Mouse (Mus musculus) gastrocnemius, postnatal 36 days (tissue): ENCODE data around the gene Ccn2. TPM values are rescaled to one million over a fixed set of nuclear protein-coding genes. Genes with fewer than 3 reads are reported as not detected.

Source experiments
- DNase-seq, 2 experiments: peaks; one replicate each; pipeline ENCODE4 v3.0.0; 2022
- intact Hi-C: fragments of 180-260 bp; cut with DNase I; formaldehyde crosslinking; loops from one replicate; pipeline ENCODE4 v1.15.1; 2025
- long read RNA-seq, 2 experiments: library from polyadenylated mRNA; stranded (forward); transcript quantifications; one replicate each; pipeline ENCODE4 v2.0.0; 2021
- total RNA-seq, 2 experiments: library from RNA; stranded (reverse); gene quantifications; 2 replicates each; pipeline ENCODE4 v1.2.3; 2021

Ccn2 gene
- 10 to 100 TPM; 20.1 to 29.7 TPM for total RNA-seq
- long read RNA-seq, experiment 1, partial matches to known transcripts, result 2 of 14 reads
- long read RNA-seq, experiment 1, other reads (novel, unspliced or antisense), result 8 of 14 reads
- long read RNA-seq, experiment 2, transcript Ccn2-201 (5 exons, 2,398 nt), result major isoform, 9 of 26 reads
- long read RNA-seq, experiment 2, partial matches to known transcripts, result 2 of 26 reads
- long read RNA-seq, experiment 2, other reads (novel, unspliced or antisense), result 15 of 26 reads

DNA sequence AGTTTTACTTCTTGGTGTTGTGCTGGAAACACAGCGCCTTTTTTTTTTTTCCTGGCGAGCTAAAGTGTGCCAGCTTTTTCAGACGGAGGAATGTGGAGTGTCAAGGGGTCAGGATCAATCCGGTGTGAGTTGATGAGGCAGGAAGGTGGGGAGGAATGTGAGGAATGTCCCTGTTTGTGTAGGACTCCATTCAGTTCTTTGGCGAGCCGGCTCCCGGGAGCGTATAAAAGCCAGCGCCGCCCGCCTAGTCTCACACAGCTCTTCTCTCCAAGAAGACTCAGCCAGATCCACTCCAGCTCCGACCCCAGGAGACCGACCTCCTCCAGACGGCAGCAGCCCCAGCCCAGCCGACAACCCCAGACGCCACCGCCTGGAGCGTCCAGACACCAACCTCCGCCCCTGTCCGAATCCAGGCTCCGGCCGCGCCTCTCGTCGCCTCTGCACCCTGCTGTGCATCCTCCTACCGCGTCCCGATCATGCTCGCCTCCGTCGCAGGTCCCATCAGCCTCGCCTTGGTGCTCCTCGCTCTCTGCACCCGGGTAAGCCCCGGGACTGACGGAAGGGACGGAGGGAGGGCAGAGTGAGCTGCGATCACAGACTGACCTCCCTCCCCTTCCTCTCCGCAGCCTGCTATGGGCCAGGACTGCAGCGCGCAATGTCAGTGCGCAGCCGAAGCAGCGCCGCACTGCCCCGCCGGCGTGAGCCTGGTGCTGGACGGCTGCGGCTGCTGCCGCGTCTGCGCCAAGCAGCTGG, at the start of gene Ccn2:
Gene Ccn2 (plus strand): TSS at position 193 of the 753 bp plus-strand sequence.
- intact Hi-C loops, result no loop called here
- DNase-seq, result peak; percentile 82 to 89

GRCm38 (mm10) chr10:24552870-24553269, 42.4 kb upstream of the Ccn2 start:
- no peak for DNase-seq
- intact Hi-C loops, result no loop called here

DNA sequence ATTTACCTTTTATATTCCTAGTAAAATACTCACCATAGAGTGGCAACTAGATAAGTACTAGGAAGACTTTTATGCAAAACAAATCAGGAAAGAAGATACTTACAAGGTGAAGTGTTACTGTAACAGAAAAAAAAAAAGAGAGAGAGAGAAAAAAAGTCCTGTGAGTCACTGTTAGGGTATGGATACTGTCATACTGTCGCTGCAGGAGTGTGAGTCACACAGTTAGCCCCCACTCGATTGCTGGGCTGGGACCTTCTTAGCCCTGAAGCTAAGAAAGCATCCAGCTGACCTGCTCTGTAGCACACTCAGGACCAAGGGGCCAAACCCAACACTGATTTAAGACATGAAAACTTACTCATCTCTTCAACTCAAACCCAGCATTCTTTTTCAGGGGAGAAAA, 41.2 kb upstream of the Ccn2 start:
- no peak for DNase-seq
- intact Hi-C loops, result no loop called here

GRCm38 (mm10) chr10:24558366-24558765, 36.9 kb upstream of the Ccn2 start:
- intact Hi-C loops, result no loop called here
- no peak for DNase-seq

DNA sequence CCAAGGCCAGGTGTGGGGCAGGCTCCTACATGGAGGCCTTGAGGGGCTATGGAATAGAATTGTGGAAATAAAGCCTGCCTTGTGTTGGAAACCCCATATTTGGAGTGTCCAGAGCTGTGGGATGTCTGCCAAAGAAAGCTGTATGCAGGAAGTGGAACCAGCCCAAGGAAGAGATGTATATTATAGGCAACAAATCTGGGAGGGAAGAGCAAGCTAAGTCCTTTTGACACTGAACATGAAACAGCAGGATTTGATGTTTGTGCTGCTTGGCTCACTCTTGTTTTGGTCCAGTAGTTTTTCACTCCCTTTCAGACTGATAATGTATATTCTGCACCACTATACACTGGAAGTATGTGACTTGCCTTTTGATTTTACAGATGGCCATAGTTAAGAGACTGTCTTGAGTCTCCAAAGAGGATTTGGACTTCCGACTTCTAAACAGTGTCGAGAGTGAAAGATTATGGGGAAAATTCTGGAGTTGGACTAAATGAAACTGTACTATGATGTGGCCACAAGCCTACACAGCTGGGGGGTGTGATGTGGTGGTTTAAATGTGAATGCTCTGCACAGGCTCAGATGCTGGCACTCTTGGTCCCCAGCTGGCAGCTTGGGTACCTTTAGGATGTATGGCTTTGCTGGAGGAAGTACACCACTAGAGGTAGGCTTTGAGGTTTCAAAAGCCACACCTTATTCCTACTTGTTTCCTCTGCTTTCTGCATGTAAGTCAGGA, 25.4 kb upstream of the Ccn2 start:
- intact Hi-C loops, result no loop called here
- DNase-seq, result no peak

DNA sequence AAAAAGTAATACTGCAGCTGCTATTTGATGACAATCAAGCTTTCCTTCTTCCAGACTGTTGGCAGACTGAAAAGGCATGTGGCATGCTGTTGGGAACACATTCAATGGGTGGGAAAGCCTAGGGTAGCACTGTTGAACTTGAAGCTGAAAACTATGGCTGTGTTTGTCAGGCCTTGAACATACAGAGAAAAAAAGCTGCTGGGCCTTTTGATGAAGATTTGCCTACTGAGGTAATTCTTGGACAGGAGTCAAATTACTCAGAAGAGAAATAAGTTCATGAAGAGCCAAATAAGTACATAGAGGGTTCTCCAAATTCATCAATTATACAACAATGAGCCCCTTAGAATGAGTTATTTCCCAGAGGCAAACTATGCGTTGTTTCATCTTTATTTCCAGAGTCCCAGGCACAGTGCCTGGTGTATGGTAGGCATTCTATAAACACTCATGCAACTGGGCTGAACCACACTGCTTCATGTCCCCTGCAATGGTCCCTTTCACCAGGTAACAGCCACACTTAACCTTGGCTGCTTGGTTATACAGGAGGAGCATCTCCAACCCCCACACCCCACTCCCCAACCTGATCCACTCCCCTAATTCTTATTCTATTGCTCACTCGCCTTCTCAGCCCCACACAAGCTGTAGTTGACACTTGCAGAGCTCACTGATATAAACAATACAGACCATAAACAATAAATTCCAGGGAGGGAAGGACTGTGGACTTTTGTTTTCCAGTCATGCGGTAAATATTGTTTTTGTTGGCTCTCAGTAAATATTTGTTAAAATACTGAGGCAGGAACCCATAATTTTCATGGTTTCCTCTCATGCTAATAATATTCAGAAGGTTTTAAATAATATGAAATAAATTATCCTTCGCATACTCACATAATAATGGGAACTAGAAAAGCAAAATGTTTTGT, 22.9 kb upstream of the Ccn2 start:
- no peak for DNase-seq
- intact Hi-C loops, result no loop called here

DNA sequence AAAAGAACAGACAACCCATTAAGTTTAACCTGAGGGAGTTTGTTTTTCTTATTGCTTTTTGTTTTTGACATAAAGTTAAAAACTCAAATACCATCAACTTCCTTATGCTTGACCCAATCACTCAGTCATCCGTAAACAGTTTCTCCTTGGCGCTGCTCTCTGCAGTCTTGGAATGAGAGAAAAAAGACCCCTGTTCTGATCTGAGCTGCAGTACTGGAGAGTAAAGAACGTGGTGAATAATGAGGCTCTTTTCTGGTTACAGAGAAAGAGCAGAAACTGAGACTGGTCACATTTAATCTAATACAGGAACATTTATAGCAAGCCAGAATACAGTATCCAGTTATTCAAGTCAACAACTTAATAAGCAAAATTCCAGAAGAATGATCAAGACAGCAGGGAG, 21.8 kb upstream of the Ccn2 start:
- no peak for DNase-seq
- intact Hi-C loops, result no loop called here

- no peak for DNase-seq
- intact Hi-C loops, result no loop called here
Measured at GRCm38 (mm10) chr10:24581076-24581475, 14.2 kb upstream of the Ccn2 start.

DNA sequence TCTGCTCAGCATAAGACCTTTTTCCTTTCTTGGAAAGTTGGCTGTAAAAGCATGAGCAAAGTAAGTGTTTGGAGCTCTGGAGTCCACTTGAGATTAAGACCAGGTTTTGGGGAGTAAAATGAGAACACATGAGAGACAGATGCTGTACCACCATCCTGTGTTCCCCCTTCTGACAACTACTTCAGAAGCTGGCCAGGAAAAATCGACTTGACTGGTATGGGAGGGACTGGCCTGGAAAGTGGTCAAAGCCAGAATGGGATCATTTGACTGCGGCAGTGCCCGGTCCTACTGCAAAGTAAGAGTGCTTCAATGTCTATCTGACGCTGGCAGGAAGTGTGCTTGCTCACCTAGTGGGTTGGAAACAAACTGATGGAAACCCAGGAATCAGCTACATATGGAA, 6.4 kb upstream of the Ccn2 start:
- DNase-seq, result no peak
- intact Hi-C loops, result no loop called here

DNA sequence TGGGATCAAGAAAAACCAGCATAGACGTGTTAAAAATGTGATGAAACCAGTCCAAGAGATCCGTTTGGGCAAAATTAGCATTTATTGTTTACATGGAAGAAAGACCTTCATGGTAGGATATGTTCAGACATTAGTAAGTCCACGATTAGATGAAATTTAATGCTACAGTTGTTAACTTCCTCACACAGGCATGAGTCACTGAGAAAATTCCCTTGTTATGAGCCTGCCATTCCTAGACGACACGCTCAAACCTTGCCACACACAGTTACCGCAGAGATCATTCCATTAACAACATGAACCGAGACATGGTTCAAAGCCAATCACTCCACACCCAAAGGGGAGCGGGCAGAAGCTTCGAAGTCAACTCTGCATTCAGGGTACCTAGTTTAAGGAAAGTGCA, 6.0 kb upstream of the Ccn2 start:
- intact Hi-C loops, result no loop called here
- DNase-seq, result no peak

- no peak for DNase-seq
- intact Hi-C loops, result loop anchor here (2.0 kb wide), 1 partner anchor 208 kb away; no protein-coding TSS in a partner anchor
Measured at GRCm38 (mm10) chr10:24590546-24590945, 4.7 kb upstream of the Ccn2 start.

DNA sequence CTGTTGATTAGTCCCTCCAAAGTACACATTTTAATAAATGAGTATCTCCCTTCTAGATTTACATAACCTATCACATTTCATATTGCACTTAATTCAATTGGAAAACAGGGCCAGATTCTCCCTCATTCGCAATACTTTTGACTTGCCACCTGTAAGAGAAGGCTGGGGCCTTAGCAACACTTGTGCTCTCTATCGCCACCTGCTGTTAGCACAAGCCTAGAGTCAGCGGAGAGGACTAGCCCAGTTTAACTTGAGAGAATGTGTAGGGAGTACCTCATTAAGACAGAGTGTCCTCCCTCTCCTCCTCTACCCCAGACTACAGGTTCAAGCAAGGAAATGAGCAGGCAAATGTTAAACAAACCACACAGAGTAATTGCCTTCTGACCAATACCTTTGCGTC, 4.1 kb upstream of the Ccn2 start:
- peak; percentile 62 to 79 for DNase-seq
- intact Hi-C loops, result loop anchor here (2.0 kb wide), 1 partner anchor 208 kb away; no protein-coding TSS in a partner anchor

- intact Hi-C loops, result loop anchor here (2.0 kb wide), 1 partner anchor 209 kb away; no protein-coding TSS in a partner anchor
Measured at GRCm38 (mm10) chr10:24591741-24592140, 3.5 kb upstream of the Ccn2 start.

GRCm38 (mm10) chr10:24592318-24592717, 2.9 kb upstream of the Ccn2 start:
- DNase-seq, result no peak
- intact Hi-C loops, result no loop called here

More at GRCm38 (mm10) chr10:24591741-24592140, 3.5 kb upstream of the Ccn2 start:
- DNase-seq, result no peak

- intact Hi-C loops, result no loop called here
- DNase-seq, result no peak
Measured at GRCm38 (mm10) chr10:24592969-24593368, 2.3 kb upstream of the Ccn2 start.

- intact Hi-C loops, result no loop called here
- no peak for DNase-seq
Measured at GRCm38 (mm10) chr10:24593556-24593955, 1.7 kb upstream of the Ccn2 start.

GRCm38 (mm10) chr10:24596003-24596868, 994 bp downstream of the Ccn2 start:
- peak; percentile 16 to 65 for DNase-seq
- intact Hi-C loops, result no loop called here

GRCm38 (mm10) chr10:24596869-24597339, 1.7 kb downstream of the Ccn2 start:
- DNase-seq, result peak; percentile 11 to 46
- intact Hi-C loops, result no loop called here

- intact Hi-C loops, result no loop called here
Measured at GRCm38 (mm10) chr10:24597789-24598188, 2.5 kb downstream of the Ccn2 start.

More at GRCm38 (mm10) chr10:24597789-24598188, 2.5 kb downstream of the Ccn2 start:
- no peak for DNase-seq
